Comparison of ENCODE assay signal across 11 mouse cellular contexts in genomic region chr8:94566446-94567158, GRCm38 (mm10). TPM values are rescaled to one million over a fixed set of nuclear protein-coding genes. Genes with fewer than 3 reads are reported as not detected.
DNase-seq lines count a peak whose midpoint lies in the region; ATAC-seq lines count a peak whose summit lies in the region.
"Had no signal": no experiment of that assay in that cellular context is flagged by ENCODE, and none has a peak within 500 bp of the region (broad histone marks: within the 10 kb centered on the region; RNA-seq: fewer than 3 reads in every experiment).

No protein-coding gene starts in this region.

- peak; percentile 31; the same call in 1 of the 2 replicates for ATAC-seq in forebrain, embryonic 11.5 days (replicated peaks; ENCODE audit: low FRiP score)
- ATAC-seq in forebrain, embryonic 15.5 days (replicated peaks): peak; percentile 55
- ATAC-seq in midbrain, embryonic 14.5 days (ENCODE audit: low FRiP score, low TSS enrichment): peak; percentile 31; the same call in 1 of the 2 replicates

- H3K9ac ChIP-seq in forebrain, embryonic 11.5 days (ENCODE audit: low read length): peak overlapping the region; percentile 37
- H3K9ac ChIP-seq in forebrain, embryonic 15.5 days (replicated peaks): peak overlapping the region; percentile 19; the same call in 1 of the 2 replicates
- H3K9ac ChIP-seq in midbrain, embryonic 14.5 days (replicated peaks; ENCODE audit: low read length): 0 out of 2 replicates have a peak overlapping the region, but pooled peaks have one; percentile 1

- peaks cover 13% of the 10 kb centered on the region for H3K4me1 ChIP-seq in forebrain, embryonic 11.5 days (replicated peaks; ENCODE audit: control insufficient read depth, insufficient read depth, low read length)
- H3K4me1 ChIP-seq in forebrain, embryonic 15.5 days: peaks cover 29% of the 10 kb centered on the region
- H3K4me1 ChIP-seq in midbrain, embryonic 14.5 days (ENCODE audit: control insufficient read depth, insufficient read depth, low read length): peaks cover 34% of the 10 kb centered on the region

- no peaks in the 10 kb centered on the region for H3K36me3 ChIP-seq in forebrain, embryonic 11.5 days (ENCODE audit: control insufficient read depth, insufficient read depth, low read length)
- no peaks in the 10 kb centered on the region for H3K36me3 ChIP-seq in forebrain, embryonic 15.5 days
- no peaks in the 10 kb centered on the region for H3K36me3 ChIP-seq in midbrain, embryonic 14.5 days (ENCODE audit: control insufficient read depth, insufficient read depth, low read length)

- H3K27me3 ChIP-seq in forebrain, embryonic 11.5 days (ENCODE audit: control insufficient read depth, insufficient read depth, low read length): no peaks in the 10 kb centered on the region
- no peaks in the 10 kb centered on the region for H3K27me3 ChIP-seq in forebrain, embryonic 15.5 days
- H3K27me3 ChIP-seq in midbrain, embryonic 14.5 days (ENCODE audit: control insufficient read depth, insufficient read depth, low read length): no peaks in the 10 kb centered on the region

- 0 out of 2 replicates have a peak overlapping the region, but pooled peaks have one; percentile 26 for H3K4me2 ChIP-seq in forebrain, embryonic 11.5 days (ENCODE audit: low read depth, low read length, severe bottlenecking)
- H3K4me2 ChIP-seq in forebrain, embryonic 15.5 days (replicated peaks): peak overlapping the region; percentile 22
- peak overlapping the region; percentile 47 for H3K4me2 ChIP-seq in midbrain, embryonic 14.5 days (ENCODE audit: low read length)

- H3K9me3 ChIP-seq in forebrain, embryonic 11.5 days (ENCODE audit: control insufficient read depth, low read length): no peaks in the 10 kb centered on the region
- H3K9me3 ChIP-seq in forebrain, embryonic 15.5 days: no peaks in the 10 kb centered on the region
- no peaks in the 10 kb centered on the region for H3K9me3 ChIP-seq in midbrain, embryonic 14.5 days (ENCODE audit: control insufficient read depth, low read length)
- H3K9me3 ChIP-seq: megakaryocyte, embryonic 14.5 days had no signal

- WGBS in forebrain, embryonic 11.5 days: 52% methylated on average over 15 of the region's 15 CpGs
- WGBS in forebrain, embryonic 15.5 days: 39% methylated on average over 15 of the region's 15 CpGs
- WGBS in midbrain, embryonic 14.5 days: 41% methylated on average over 15 of the region's 15 CpGs

- no peak overlapping the region for H3K4me3 ChIP-seq in forebrain, embryonic 11.5 days (ENCODE audit: low read depth, low read length)
- H3K4me3 ChIP-seq in forebrain, embryonic 15.5 days: no peak overlapping the region
- no peak overlapping the region for H3K4me3 ChIP-seq in midbrain, embryonic 14.5 days (replicated peaks; ENCODE audit: low read depth, low read length)
- H3K4me3 ChIP-seq: heart, adult 2 months; megakaryocyte, embryonic 14.5 days had no signal

- H3K27ac ChIP-seq in forebrain, embryonic 11.5 days (ENCODE audit: low read depth, low read length): peak overlapping the region; percentile 59
- H3K27ac ChIP-seq in forebrain, embryonic 15.5 days (replicated peaks): peak overlapping the region; percentile 85
- H3K27ac ChIP-seq in midbrain, embryonic 14.5 days (replicated peaks; ENCODE audit: low read depth, low read length): peak overlapping the region; percentile 88
- H3K27ac ChIP-seq: heart, adult 2 months had no signal

- DNase-seq in forebrain, embryonic 11.5 days (ENCODE audit: low spot score): no peak
- peak; percentile 9 to 28 for DNase-seq in kidney, adult 8-10 months
- DNase-seq in midbrain, embryonic 14.5 days: peak; percentile 62
- DNase-seq in ovary, postnatal 36 days (ENCODE audit: low spot score): no peak
- no peak for DNase-seq in adipocyte (ENCODE audit: low spot score)
- no peak for DNase-seq in adrenal gland, adult 2 months
- DNase-seq: cerebellum, adult 8-10 months; heart, adult 2 months; lung, adult 2 months had no signal

RNA-seq across cellular contexts. Expression of gene Cpne2, which starts 33.8 kb away (rescaled TPM):
- polyA plus RNA-seq in forebrain, embryonic 11.5 days (2014; fragmentation: Nextera tagmentation; extraction: Ambion mirVana): 19.9 and 23.1 TPM in 2 replicates
- 22.4 and 24.8 TPM in 2 replicates for polyA plus RNA-seq in forebrain, embryonic 15.5 days (2015; fragmentation: Nextera tagmentation; extraction: Ambion mirVana)
- polyA plus RNA-seq in midbrain, embryonic 14.5 days (2014; fragmentation: Nextera tagmentation; extraction: Ambion mirVana): 11.5 and 14.1 TPM in 2 replicates
- 10 to 100 TPM; 17.2 to 26.0 TPM for total RNA-seq in adrenal gland, adult 2 months (2021)
- 82.7 and 87.2 TPM in 2 replicates for polyA plus RNA-seq in adrenal gland, adult 2 months (2012; rRNA removed)

RNA-seq across cellular contexts. Expression of gene Rspry1, which starts 35.1 kb away (rescaled TPM):
- polyA plus RNA-seq in forebrain, embryonic 11.5 days (2014; fragmentation: Nextera tagmentation; extraction: Ambion mirVana): 53.4 and 55.2 TPM in 2 replicates
- 50.1 and 52.0 TPM in 2 replicates for polyA plus RNA-seq in forebrain, embryonic 15.5 days (2015; fragmentation: Nextera tagmentation; extraction: Ambion mirVana)
- 46.1 and 54.4 TPM in 2 replicates for polyA plus RNA-seq in midbrain, embryonic 14.5 days (2014; fragmentation: Nextera tagmentation; extraction: Ambion mirVana)
- 10 to 100 TPM; 18.6 to 25.3 TPM for total RNA-seq in adrenal gland, adult 2 months (2021)
- 3.7 and 4.0 TPM in 2 replicates for polyA plus RNA-seq in adrenal gland, adult 2 months (2012; rRNA removed)

RNA-seq across cellular contexts. Expression of gene Fam192a, which starts 35.2 kb away (rescaled TPM):
- polyA plus RNA-seq in forebrain, embryonic 11.5 days (2014; fragmentation: Nextera tagmentation; extraction: Ambion mirVana): 102 and 108 TPM in 2 replicates
- polyA plus RNA-seq in forebrain, embryonic 15.5 days (2015; fragmentation: Nextera tagmentation; extraction: Ambion mirVana): 97.5 and 103 TPM in 2 replicates
- 71.9 and 91.9 TPM in 2 replicates for polyA plus RNA-seq in midbrain, embryonic 14.5 days (2014; fragmentation: Nextera tagmentation; extraction: Ambion mirVana)
- 10 to 100 TPM; 37.2 to 48.4 TPM for total RNA-seq in adrenal gland, adult 2 months (2021)
- polyA plus RNA-seq in adrenal gland, adult 2 months (2012; rRNA removed): 20.5 and 31.9 TPM in 2 replicates

Comparison
In these comparisons a context has a peak if more than half of its experiments do, and no peak if none do; other contexts are left out.
1. DNase-seq: peak in kidney, adult 8-10 months (2 of 2) and midbrain, embryonic 14.5 days (single experiment); none in forebrain, embryonic 11.5 days (single experiment), ovary, postnatal 36 days (single experiment), adipocyte (single experiment) and adrenal gland, adult 2 months (single experiment).
2. Peak in every context shown above with its lines, with median percentiles within 50 percentile points of each other: ATAC-seq, H3K27ac ChIP-seq, H3K4me2 ChIP-seq and H3K9ac ChIP-seq.